Mouse (Mus musculus): ENCODE results near the gene Dbnl. TPM values are rescaled to one million over a fixed set of nuclear protein-coding genes. Genes with fewer than 3 reads are reported as not detected.

Dbnl gene
- polyA plus RNA-seq, 1 experiment from 2014 or later = 131 TPM

DNA sequence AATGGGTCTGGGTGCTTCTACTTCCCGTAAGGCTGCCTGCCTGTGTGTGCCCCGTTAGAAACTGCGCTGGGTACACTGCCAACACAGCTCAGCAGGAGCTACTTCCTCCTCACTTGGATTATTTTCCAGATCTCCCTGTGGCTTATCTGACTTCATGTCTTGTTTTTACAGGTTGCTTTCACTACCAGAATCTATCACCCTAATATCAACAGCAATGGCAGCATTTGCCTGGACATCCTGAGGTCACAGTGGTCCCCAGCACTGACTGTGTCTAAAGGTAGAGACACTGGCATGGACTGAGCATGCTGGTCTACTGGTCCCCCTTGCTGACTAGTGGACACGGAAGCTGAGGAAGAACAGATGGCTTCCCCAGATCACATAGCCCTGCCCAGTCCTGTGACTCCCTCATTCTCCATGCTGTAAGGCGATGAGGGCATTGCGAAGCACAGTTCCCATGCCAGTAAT lies 8.2 kb upstream of the Dbnl start:
- WGBS = 95% methylated on average over 6 of the region's 6 CpGs
- H3K4me1 ChIP-seq = no peaks in the 10 kb centered on the region
- DNase-seq (ENCODE audit: low spot score) = no peak
- H3K9me3 ChIP-seq (replicated peaks) = no peaks in the 10 kb centered on the region
- no peak overlapping the region for H3K27ac ChIP-seq
- H3K36me3 ChIP-seq = 0 out of 2 replicates have a peak, but pooled peaks cover 10% of the 10 kb centered on the region
- no peaks in the 10 kb centered on the region for H3K27me3 ChIP-seq (ENCODE audit: low read depth, poor library complexity, severe bottlenecking)
- H3K4me3 ChIP-seq = no peak overlapping the region

DNA sequence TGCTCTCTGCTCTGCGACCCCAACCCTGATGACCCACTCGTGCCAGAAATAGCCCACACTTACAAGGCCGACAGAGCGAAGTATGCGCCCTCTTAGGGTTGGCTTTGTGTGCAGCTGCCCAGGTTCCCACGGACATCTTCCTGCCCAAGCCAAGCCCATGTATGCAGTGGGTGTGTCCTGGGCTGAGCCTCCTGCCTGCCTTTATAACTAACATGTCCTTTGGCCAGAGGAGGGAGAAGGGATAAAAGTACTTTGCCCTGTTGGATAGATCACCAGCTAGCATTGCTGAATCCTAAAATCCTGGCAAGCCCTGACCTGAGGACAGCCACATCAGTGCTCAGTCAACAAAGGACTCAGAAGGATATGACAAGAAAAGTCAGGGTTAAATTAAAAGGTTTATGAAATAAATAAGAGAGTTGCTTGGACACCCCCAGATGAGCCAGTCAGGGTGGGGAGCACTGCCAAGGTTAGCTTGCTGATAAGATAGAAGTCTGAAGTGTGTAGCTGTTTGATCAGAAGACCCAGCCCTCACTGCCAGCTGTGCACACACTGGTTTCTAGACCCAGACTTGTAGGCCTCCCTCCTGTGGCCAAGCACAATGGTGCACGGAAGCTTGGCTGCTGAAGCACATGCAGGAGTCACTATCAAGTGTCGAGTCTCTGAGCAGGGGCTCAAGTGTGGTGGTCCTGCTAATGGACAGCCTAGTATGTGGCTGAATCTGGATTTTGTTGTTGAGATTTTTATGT lies 5.9 kb upstream of the Dbnl start:
- Histone ChIP-seq H3K9me3 (replicated peaks) (no peaks in the 10 kb centered on the region), H3K27ac (no peak overlapping the region), H3K27me3 (ENCODE audit: low read depth, poor library complexity, severe bottlenecking) (no peaks in the 10 kb centered on the region), H3K36me3 (0 out of 2 replicates have a peak, but pooled peaks cover 10% of the 10 kb centered on the region), H3K4me1 (peaks cover 2% of the 10 kb centered on the region), H3K4me3 (no peak overlapping the region)
- WGBS = 79% methylated on average over 8 of the region's 8 CpGs
- DNase-seq (ENCODE audit: low spot score) = no peak

DNA sequence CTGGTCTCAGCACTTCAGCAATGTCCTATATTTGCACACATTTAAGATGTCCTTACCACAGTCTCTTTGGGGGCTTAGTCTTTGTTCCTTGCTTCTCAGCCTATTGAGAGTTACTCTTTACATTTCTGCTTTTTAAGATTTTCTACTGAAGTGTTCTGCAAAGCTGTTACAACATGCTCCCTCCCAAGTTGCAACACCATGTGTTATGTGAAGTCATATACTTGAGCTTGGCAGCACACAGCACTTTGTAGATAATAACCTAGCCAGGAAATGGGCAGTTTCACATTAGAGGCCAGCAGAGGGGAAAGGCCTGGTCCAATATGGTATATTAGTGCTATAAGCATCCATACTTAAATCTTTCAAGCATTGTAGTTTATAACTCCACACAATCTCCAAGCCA lies 2.6 kb upstream of the Dbnl start:
- Histone ChIP-seq H3K4me3 (no peak overlapping the region), H3K36me3 (peaks cover 15% of the 10 kb centered on the region), H3K9me3 (replicated peaks) (no peaks in the 10 kb centered on the region), H3K4me1 (peaks cover 20% of the 10 kb centered on the region), H3K27me3 (ENCODE audit: low read depth, poor library complexity, severe bottlenecking) (no peaks in the 10 kb centered on the region), H3K27ac (no peak overlapping the region)
- DNase-seq (ENCODE audit: low spot score) = no peak

DNA sequence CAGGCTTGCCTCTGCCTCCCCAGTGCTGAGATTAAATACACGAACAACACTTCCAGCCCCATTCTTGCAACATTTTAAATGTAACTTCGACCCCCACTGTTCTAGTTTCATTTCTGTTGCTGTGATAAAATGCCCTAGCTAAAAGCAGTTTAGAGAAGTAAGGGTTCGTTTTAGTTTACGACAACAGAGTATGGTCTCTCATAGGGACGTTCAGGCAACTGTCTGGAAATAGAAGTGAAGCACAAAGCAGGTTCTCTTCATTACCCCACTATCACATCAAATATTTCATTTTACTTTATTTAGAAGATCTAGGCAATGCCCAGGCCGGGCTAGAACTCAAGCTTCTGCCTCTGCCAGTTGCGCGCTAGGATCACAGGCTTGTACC lies 625 bp upstream of the Dbnl start:
- Histone ChIP-seq H3K4me3 (peak overlapping the region; percentile 72), H3K36me3 (peaks cover 22% of the 10 kb centered on the region), H3K27ac (peak overlapping the region; percentile 87), H3K4me1 (peaks cover 20% of the 10 kb centered on the region), H3K27me3 (ENCODE audit: low read depth, poor library complexity, severe bottlenecking) (no peaks in the 10 kb centered on the region), H3K9me3 (replicated peaks) (no peaks in the 10 kb centered on the region)
- no peak for DNase-seq (ENCODE audit: low spot score)
- WGBS = 39% methylated on average over 8 of the region's 8 CpGs

DNA sequence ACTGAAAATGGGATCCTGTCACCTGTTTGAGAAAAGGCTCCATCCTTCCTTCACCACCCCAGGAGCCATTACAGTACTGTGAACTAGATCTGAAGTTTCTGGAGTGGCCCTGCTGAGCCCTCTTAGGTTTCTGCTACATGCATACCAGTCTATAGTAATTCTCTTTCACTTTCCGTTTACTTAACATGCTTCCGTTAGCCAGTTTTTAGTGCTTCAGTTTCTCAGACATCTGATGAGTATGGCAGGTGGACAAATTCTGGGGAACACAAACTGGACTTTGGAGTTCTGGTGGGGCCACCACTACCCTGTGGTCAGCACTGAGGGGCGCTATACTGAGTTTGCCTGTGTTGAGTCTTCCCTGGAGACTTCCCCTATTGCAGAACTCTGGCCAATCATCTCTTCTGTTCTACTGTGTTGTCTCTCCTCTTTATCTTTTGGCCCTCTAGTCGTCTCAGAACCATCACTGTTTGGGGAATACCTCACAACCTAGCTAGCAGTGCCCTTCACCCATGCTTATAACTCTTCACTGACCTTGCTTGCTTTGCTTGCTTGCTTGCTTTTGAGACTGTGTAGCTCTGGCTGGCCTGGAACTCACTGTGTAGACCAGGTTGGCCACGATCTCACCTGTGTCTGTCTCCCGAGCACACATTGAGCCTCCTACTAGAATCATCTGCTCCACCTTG lies 924 bp downstream of the Dbnl start:
- DNase-seq (ENCODE audit: low spot score) = no peak
- peak overlapping the region; percentile 72 for H3K4me3 ChIP-seq
- H3K9me3 ChIP-seq (replicated peaks) = no peaks in the 10 kb centered on the region
- peaks cover 37% of the 10 kb centered on the region for H3K36me3 ChIP-seq
- H3K27ac ChIP-seq = peak overlapping the region; percentile 87
- H3K27me3 ChIP-seq (ENCODE audit: low read depth, poor library complexity, severe bottlenecking) = no peaks in the 10 kb centered on the region
- WGBS = 83% methylated on average over 6 of the region's 6 CpGs
- peaks cover 20% of the 10 kb centered on the region for H3K4me1 ChIP-seq

DNA sequence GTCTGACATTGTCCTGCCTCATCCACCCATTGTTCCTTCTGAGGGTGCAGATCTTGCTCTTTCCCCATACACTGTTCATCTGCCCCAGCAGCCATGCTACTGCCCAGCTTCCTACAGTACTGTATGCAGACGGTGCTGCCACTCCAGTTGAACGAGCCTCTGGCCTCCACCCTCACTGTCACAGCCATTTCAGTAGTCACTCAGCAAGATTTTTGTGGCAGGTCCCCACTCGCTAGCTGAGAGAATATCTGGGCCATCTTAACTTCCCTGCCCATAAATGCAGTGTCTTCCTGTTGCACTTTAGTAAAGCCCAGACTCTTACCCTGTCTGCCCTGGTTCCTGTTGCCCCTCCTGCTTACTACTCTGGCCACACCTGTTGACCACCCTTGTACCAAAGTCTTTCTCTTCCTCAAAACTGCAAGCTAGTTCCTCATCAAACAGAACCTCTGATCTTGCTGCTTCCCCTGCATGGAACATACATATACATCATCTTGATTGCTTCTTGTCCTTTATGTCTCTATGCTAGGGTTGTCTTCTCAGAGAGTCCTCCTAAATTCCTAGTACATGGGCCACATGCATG lies 1.6 kb downstream of the Dbnl start:
- peaks cover 20% of the 10 kb centered on the region for H3K4me1 ChIP-seq
- peak overlapping the region; percentile 72; the same call in 1 of the 2 replicates for H3K4me3 ChIP-seq
- no peaks in the 10 kb centered on the region for H3K9me3 ChIP-seq (replicated peaks)
- H3K27me3 ChIP-seq (ENCODE audit: low read depth, poor library complexity, severe bottlenecking) = no peaks in the 10 kb centered on the region
- H3K36me3 ChIP-seq = peaks cover 43% of the 10 kb centered on the region
- no peak for DNase-seq (ENCODE audit: low spot score)
- H3K27ac ChIP-seq = peak overlapping the region; percentile 87; the same call in 1 of the 2 replicates
- WGBS = 85% methylated on average over 3 of the region's 3 CpGs

DNA sequence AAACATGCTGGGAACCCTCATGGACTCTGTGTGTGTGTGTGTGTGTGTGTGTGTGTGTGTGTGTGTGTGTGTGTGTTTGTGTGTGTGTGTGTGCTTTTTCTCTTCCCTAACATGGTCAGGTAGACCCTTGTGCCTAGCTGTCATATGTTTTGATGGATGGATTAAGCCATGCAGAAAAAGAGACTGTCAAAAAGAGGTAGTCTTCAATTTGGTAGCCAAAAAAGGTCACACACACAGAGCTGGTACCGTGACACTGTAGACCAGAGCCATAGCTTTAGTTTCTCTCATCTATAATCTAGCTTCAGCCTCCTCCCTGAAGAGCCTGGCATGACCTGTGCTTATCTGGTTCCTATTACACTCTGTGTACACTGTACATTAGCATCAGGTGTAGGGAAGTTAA lies 2.1 kb downstream of the Dbnl start:
- WGBS = 88% methylated on average over 1 of the region's 1 CpGs
- no peaks in the 10 kb centered on the region for H3K9me3 ChIP-seq (replicated peaks)
- H3K36me3 ChIP-seq = peaks cover 49% of the 10 kb centered on the region
- no peak overlapping the region for H3K27ac ChIP-seq
- no peak for DNase-seq (ENCODE audit: low spot score)
- H3K4me1 ChIP-seq = peaks cover 20% of the 10 kb centered on the region
- no peaks in the 10 kb centered on the region for H3K27me3 ChIP-seq (ENCODE audit: low read depth, poor library complexity, severe bottlenecking)
- no peak overlapping the region for H3K4me3 ChIP-seq

DNA sequence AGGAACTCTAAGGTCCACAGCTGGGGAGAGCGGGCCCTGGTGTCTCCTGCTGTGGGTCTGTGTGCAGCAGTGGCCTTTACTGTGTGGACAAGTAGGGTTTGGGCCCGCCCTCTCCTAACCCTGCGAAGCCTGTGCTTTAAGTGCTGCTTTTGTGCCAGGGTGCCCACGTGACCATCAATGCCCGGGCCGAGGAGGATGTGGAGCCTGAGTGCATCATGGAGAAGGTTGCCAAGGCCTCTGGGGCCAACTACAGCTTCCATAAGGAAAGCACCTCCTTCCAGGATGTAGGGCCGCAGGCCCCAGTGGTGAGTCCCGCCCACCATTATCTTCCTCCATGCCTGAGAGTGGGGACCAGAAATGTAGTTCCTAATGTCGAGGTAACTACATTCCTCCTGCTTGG lies 7.0 kb downstream of the Dbnl start:
- peaks cover 94% of the 10 kb centered on the region for H3K36me3 ChIP-seq
- 92% methylated on average over 9 of the region's 9 CpGs for WGBS
- H3K27me3 ChIP-seq (ENCODE audit: low read depth, poor library complexity, severe bottlenecking) = no peaks in the 10 kb centered on the region
- H3K27ac ChIP-seq = no peak overlapping the region
- H3K4me1 ChIP-seq = no peaks in the 10 kb centered on the region
- no peak for DNase-seq (ENCODE audit: low spot score)
- H3K4me3 ChIP-seq = no peak overlapping the region
- no peaks in the 10 kb centered on the region for H3K9me3 ChIP-seq (replicated peaks)

DNA sequence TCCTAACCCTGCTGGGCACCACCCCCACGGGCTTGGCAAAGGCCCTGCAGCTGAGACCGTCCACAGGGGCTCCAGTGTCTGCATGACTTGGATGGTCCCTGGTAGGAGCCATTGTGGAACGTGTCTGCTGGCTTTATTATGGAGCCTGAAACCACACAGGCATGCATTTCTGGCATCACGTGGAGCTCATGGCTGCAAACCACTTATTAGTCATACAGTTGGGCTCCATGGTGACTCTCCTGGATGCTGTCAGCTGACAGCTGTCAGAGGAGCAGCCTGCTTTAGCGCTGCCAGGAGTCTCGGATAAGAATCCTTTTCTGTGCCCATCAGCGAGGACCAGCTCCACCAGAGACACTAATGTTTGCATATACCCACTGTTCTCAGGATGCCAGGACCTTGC lies 7.4 kb downstream of the Dbnl start:
- Histone ChIP-seq H3K9me3 (replicated peaks) (no peaks in the 10 kb centered on the region), H3K36me3 (peaks cover 95% of the 10 kb centered on the region), H3K4me3 (no peak overlapping the region), H3K27ac (no peak overlapping the region), H3K27me3 (ENCODE audit: low read depth, poor library complexity, severe bottlenecking) (no peaks in the 10 kb centered on the region), H3K4me1 (no peaks in the 10 kb centered on the region)
- DNase-seq (ENCODE audit: low spot score) = no peak
- 93% methylated on average over 7 of the region's 7 CpGs for WGBS

DNA sequence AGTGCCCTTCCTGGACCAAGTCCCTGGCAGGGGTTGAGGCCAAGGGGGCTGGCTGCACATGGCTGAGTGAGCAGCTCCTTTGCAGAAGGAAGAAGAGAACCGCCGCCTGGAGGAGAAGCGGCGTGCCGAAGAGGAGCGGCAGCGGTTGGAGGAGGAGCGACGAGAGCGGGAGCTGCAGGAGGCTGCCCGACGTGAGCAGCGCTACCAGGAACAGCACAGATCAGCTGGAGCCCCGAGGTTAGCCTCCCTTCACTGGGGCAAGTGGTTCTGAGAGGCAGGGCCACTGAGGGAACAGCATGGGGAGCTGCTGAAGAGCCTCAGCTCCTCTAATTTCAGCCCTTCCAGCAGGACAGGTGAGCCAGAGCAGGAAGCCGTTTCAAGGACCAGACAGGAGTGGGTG lies 8.7 kb downstream of the Dbnl start:
- Histone ChIP-seq H3K27me3 (ENCODE audit: low read depth, poor library complexity, severe bottlenecking) (no peaks in the 10 kb centered on the region), H3K4me1 (peaks cover 2% of the 10 kb centered on the region; the same call in 1 of the 2 replicates), H3K36me3 (peaks cover 98% of the 10 kb centered on the region), H3K4me3 (no peak overlapping the region), H3K9me3 (replicated peaks) (no peaks in the 10 kb centered on the region), H3K27ac (no peak overlapping the region)
- no peak for DNase-seq (ENCODE audit: low spot score)
- 92% methylated on average over 15 of the region's 15 CpGs for WGBS

DNA sequence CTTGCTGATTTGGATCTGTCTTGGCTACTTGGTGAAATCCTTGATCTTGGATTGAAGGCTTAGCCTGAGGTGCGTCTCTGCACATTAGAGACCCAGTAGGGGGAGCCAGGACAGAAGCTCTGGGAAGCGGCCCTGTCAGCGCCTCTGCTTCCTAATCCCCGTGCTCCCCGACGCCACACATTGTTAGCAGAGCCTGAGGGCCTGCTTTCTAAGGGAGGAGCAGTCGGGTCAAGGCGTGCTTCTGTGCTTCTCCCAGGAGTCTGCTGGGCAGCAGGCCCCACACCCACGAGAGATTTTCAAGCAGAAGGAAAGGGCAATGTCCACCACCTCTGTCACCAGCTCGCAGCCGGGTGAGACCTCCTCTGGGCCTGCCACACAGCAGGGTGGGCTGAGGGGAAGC lies 9.1 kb downstream of the Dbnl start:
- 80% methylated on average over 11 of the region's 11 CpGs for WGBS
- peaks cover 6% of the 10 kb centered on the region; the same call in 1 of the 2 replicates for H3K4me1 ChIP-seq

DNA sequence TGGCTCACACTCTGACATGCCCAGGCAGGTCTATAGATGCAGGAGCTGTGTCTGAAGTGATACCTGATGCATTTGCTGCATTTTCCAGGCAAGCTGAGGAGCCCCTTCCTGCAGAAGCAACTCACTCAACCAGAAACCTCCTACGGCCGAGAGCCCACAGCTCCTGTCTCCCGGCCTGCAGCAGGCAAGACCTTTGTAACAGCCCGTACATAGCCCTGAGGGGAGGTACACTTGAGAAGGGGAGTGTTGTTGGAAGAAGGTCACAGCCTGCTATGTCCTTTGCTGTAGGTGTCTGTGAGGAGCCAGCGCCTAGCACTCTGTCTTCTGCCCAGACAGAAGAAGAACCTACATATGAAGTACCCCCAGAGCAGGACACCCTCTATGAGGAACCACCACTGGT lies 9.6 kb downstream of the Dbnl start:
- DNase-seq (ENCODE audit: low spot score) = no peak
- Histone ChIP-seq H3K4me3 (no peak overlapping the region), H3K36me3 (peaks cover 89% of the 10 kb centered on the region), H3K4me1 (peaks cover 12% of the 10 kb centered on the region; the same call in 1 of the 2 replicates), H3K27ac (no peak overlapping the region), H3K9me3 (replicated peaks) (no peaks in the 10 kb centered on the region), H3K27me3 (ENCODE audit: low read depth, poor library complexity, severe bottlenecking) (no peaks in the 10 kb centered on the region)
- 93% methylated on average over 5 of the region's 5 CpGs for WGBS

More for the DNA sequence above, 9.1 kb downstream of the Dbnl start:
- Histone ChIP-seq H3K27me3 (ENCODE audit: low read depth, poor library complexity, severe bottlenecking) (no peaks in the 10 kb centered on the region), H3K27ac (no peak overlapping the region), H3K36me3 (peaks cover 94% of the 10 kb centered on the region), H3K9me3 (replicated peaks) (no peaks in the 10 kb centered on the region), H3K4me3 (no peak overlapping the region)
- DNase-seq (ENCODE audit: low spot score) = no peak

Measured in limb, embryonic 10.5 days (tissue).